Mouse (Mus musculus) myocyte (in vitro differentiated cells): ENCODE data around the gene Gm49384.

Source experiments
- MAX ChIP-seq: IDR thresholded peaks from one replicate; pipeline ENCODE4 v1.6.1; 2011; ENCODE audit warnings: low read depth, mild to moderate bottlenecking, control low read depth
- MYOG ChIP-seq, 3 experiments: IDR thresholded peaks; one replicate each; pipeline ENCODE4 v1.6.1; 2011; ENCODE audit warnings: control low read depth in 2 of 3, low read depth in 2 of 3, mild to moderate bottlenecking in 2 of 3; ENCODE audit not compliant: insufficient read length in 2 of 3, control insufficient read depth in 1 of 3, insufficient read depth in 1 of 3
- POLR2A ChIP-seq: IDR thresholded peaks from one replicate; pipeline ENCODE4 v1.6.1; 2011; ENCODE audit warnings: low read depth, mild to moderate bottlenecking, control low read depth, moderate library complexity; ENCODE audit not compliant: insufficient read length
- REST ChIP-seq: IDR thresholded peaks from one replicate; pipeline ENCODE4 v1.6.1; 2011; ENCODE audit warnings: mild to moderate bottlenecking, control low read depth, moderate library complexity; ENCODE audit not compliant: insufficient read depth, insufficient read length
- SRF ChIP-seq: IDR thresholded peaks from one replicate; pipeline ENCODE4 v1.6.1; 2011; ENCODE audit warnings: low read depth; ENCODE audit not compliant: control insufficient read depth, insufficient read length

DNA sequence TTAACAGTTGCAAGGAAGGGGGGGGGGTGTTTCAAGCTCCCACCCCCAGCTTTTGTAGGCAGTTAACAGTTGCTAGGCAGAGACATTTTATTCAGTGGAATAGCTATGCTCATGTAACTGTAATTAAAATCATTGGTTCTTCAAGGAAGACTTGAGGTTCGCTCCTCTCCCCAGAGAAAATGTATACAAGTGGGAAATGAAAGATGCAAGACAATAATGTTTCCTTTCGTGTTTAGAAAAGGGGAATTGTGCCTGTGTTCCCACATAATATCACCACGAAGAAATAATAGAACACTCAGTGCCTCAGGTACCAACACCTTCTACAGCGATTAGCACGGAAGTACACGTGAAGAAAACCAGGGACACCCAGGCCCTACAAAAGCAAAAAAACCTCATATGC, 36.8 kb upstream of the Gm49384 start, which contains the start of gene Klhdc1:
- TF ChIP-seq REST (no peak), POLR2A (no peak), MYOG (IDR thresholded peaks at IDR 0.05; ENCODE audit: control insufficient read depth in 1 of 3, insufficient read depth in 1 of 3, insufficient read length in 2 of 3, low read depth in 2 of 3) (no peak), SRF (no peak), MAX (no peak)
